16 mouse cellular contexts compared by ENCODE assay signal in the genomic region with DNA sequence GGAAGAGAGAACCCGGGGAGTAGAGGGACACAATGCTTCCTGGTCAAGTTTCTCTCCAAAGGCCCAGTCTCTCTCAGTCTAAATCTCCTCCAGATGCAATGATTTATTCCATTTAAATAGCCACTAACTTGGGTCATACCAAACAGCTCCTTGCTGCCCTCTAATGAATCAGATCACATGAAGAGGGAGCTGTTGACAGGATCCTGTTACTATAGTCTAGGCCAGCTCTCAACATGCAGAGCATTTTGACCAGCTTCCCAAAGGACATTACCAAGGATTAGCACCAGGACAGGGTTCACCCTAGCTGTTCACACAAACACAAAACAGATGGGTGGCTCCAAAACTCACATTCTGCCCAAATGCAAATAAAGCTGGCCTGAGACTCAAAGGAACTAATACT.
A peak's percentile ranks its signal among the peaks of the same experiment; 100 is the strongest.
DNase-seq lines count a peak whose midpoint lies in the region.
"Had no signal": no experiment of that assay in that cellular context is flagged by ENCODE, and none has a peak within 500 bp of the region (broad histone marks: within the 10 kb centered on the region; RNA-seq: fewer than 3 reads in every experiment).

No protein-coding gene starts in this region.

- DNase-seq in cerebellum, postnatal 10 days: peak; percentile 31 to 38
- no peak for DNase-seq in cerebellum, postnatal 4 days (ENCODE audit: low spot score in 2 of 2)
- peak; percentile 2 to 11 for DNase-seq in heart, postnatal 10 days
- no peak for DNase-seq in heart, postnatal 36 days
- peak; percentile 31 for DNase-seq in embryo, embryonic 10.5 days (ENCODE audit: low spot score)
- DNase-seq in hindlimb bud, embryonic 11.5 days (ENCODE audit: extremely low spot score, low read depth, low spot score): peak; percentile 73
- no peak for DNase-seq in yolk sac, embryonic 10.5 days (ENCODE audit: low spot score)
- no peak for DNase-seq in heart, postnatal 4 days
- DNase-seq: cerebellum, adult 18-20 months; cerebellum, postnatal 25 days; heart, postnatal 14 days; kidney, adult 11 months; layer of hippocampus, adult 9-11 months; lung, postnatal 4 days; midbrain, embryonic 14.5 days; thymus, postnatal 14 days had no signal

- intact Hi-C loops in heart, postnatal 10 days (cut with DNase I): no loop called here
- intact Hi-C loops in heart, postnatal 36 days (cut with DNase I): no loop called here

Comparison
In these comparisons a context has a peak if more than half of its experiments do, and no peak if none do; other contexts are left out.
1. DNase-seq: peak in cerebellum, postnatal 10 days (2 of 2), heart, postnatal 10 days (2 of 2), embryo, embryonic 10.5 days (single experiment) and hindlimb bud, embryonic 11.5 days (single experiment); none in cerebellum, postnatal 4 days (0 of 2), heart, postnatal 36 days (0 of 2), yolk sac, embryonic 10.5 days (single experiment) and heart, postnatal 4 days (single experiment).